Mouse (Mus musculus) thymus, adult 2 months (tissue): Measurements from ENCODE around the gene Ubtf. TPM values are rescaled to one million over a fixed set of nuclear protein-coding genes. Genes with fewer than 3 reads are reported as not detected.

ENCODE experiments used
- DNase-seq: peaks from one replicate; pipeline ENCODE4 v3.0.0; 2021
- H3K27ac ChIP-seq: fragments of 200-500 bp; 2 replicates; pipeline ENCODE4 v1.5.1; 2012; ENCODE audit warnings: low read length, control low read depth; ENCODE audit not compliant: control insufficient read depth, insufficient read depth
- H3K27me3 ChIP-seq: fragments of 200-500 bp; 2 replicates; pipeline ENCODE4 v1.6.1; 2012; ENCODE audit warnings: mild to moderate bottlenecking, low read length, moderate library complexity, mixed read lengths; ENCODE audit not compliant: control insufficient read depth, insufficient read depth
- H3K36me3 ChIP-seq: fragments of 200-500 bp; 2 replicates; pipeline ENCODE4 v1.6.1; 2012; ENCODE audit warnings: mild to moderate bottlenecking, low read length, moderate library complexity; ENCODE audit not compliant: control insufficient read depth, insufficient read depth
- H3K4me1 ChIP-seq: fragments of 200-500 bp; replicated peaks from 2 replicates; pipeline ENCODE4 v1.6.1; 2012; ENCODE audit warnings: low read length; ENCODE audit not compliant: control insufficient read depth, insufficient read depth
- H3K4me3 ChIP-seq: fragments of 200-500 bp; 2 replicates; pipeline ENCODE4 v1.5.1; 2012; ENCODE audit warnings: mild to moderate bottlenecking, low read length, control low read depth, moderate library complexity; ENCODE audit not compliant: control insufficient read depth, insufficient read depth
- CTCF ChIP-seq: fragments of 200-500 bp; IDR thresholded peaks from 2 replicates; pipeline ENCODE4 v1.5.1; 2012; ENCODE audit warnings: mild to moderate bottlenecking, control low read depth, low read length, moderate library complexity, borderline replicate concordance; ENCODE audit not compliant: control insufficient read depth, poor library complexity, insufficient read depth; ENCODE audit errors: extremely low read depth
- POLR2A ChIP-seq: fragments of 200-500 bp; IDR thresholded peaks from 2 replicates; pipeline ENCODE4 v1.6.1; 2012; ENCODE audit warnings: mild to moderate bottlenecking, low read length, control low read depth, moderate library complexity; ENCODE audit not compliant: control insufficient read depth, poor library complexity, insufficient read depth; ENCODE audit errors: extremely low read depth
- WGBS: fragments of 180-500 bp; shearing (Covaris S2); methylation state at CpG from one replicate; pipeline ENCODE4 v1.1.7; 2018; 5-methylcytosine and 5-hydroxymethylcytosine counted together
- polyA plus RNA-seq: library from polyadenylated mRNA; depleted of rRNA; stranded (reverse); fragments of >200 nt; gene quantifications from 2 replicates; pipeline ENCODE4 v1.2.3, GENCODE M21; 2012

Gene Ubtf
- polyA plus RNA-seq, 1 experiment, result 59.7 TPM

GRCm38 (mm10) chr11:102348101-102348585 is 28.6 kb upstream of the Ubtf start:
- no peaks in the 10 kb centered on the region for H3K27me3 ChIP-seq
- TF ChIP-seq CTCF, result no peak
- no peak for TF ChIP-seq POLR2A
- DNase-seq, result no peak
- H3K27ac ChIP-seq, result no peak overlapping the region
- no peaks in the 10 kb centered on the region for H3K36me3 ChIP-seq
- 93% methylated on average over 7 of the region's 7 CpGs for WGBS
- no peaks in the 10 kb centered on the region for H3K4me1 ChIP-seq
- H3K4me3 ChIP-seq, result no peak overlapping the region

GRCm38 (mm10) chr11:102347683-102348082 is 28.1 kb upstream of the Ubtf start:
- no peaks in the 10 kb centered on the region for H3K36me3 ChIP-seq
- H3K27me3 ChIP-seq, result no peaks in the 10 kb centered on the region
- TF ChIP-seq POLR2A (no peak), CTCF (no peak)
- no peak overlapping the region for H3K4me3 ChIP-seq
- no peak for DNase-seq
- H3K27ac ChIP-seq, result no peak overlapping the region
- H3K4me1 ChIP-seq, result no peaks in the 10 kb centered on the region
- WGBS, result 90% methylated on average over 5 of the region's 5 CpGs

- Histone ChIP-seq H3K4me3 (no peak overlapping the region), H3K36me3 (no peaks in the 10 kb centered on the region), H3K4me1 (no peaks in the 10 kb centered on the region), H3K27me3 (no peaks in the 10 kb centered on the region), H3K27ac (no peak overlapping the region)
- 63% methylated on average over 5 of the region's 5 CpGs for WGBS
- DNase-seq, result no peak
- TF ChIP-seq POLR2A (no peak), CTCF (no peak)
Observed at GRCm38 (mm10) chr11:102346926-102347325, 27.4 kb upstream of the Ubtf start.

GRCm38 (mm10) chr11:102344458-102344857 is 24.9 kb upstream of the Ubtf start:
- H3K4me3 ChIP-seq, result no peak overlapping the region
- H3K27ac ChIP-seq, result no peak overlapping the region
- H3K4me1 ChIP-seq, result no peaks in the 10 kb centered on the region
- WGBS, result 91% methylated on average over 3 of the region's 3 CpGs
- DNase-seq, result no peak
- no peaks in the 10 kb centered on the region for H3K36me3 ChIP-seq
- TF ChIP-seq CTCF, result no peak
- no peaks in the 10 kb centered on the region for H3K27me3 ChIP-seq

GRCm38 (mm10) chr11:102342742-102343141 is 23.2 kb upstream of the Ubtf start:
- Histone ChIP-seq H3K27ac (no peak overlapping the region), H3K4me1 (no peaks in the 10 kb centered on the region), H3K27me3 (no peaks in the 10 kb centered on the region), H3K36me3 (no peaks in the 10 kb centered on the region), H3K4me3 (no peak overlapping the region)
- 93% methylated on average over 12 of the region's 12 CpGs for WGBS
- no peak for DNase-seq
- TF ChIP-seq CTCF, result no peak

GRCm38 (mm10) chr11:102341101-102341500 is 21.6 kb upstream of the Ubtf start:
- WGBS, result 61% methylated on average over 4 of the region's 4 CpGs
- Histone ChIP-seq H3K27me3 (no peaks in the 10 kb centered on the region), H3K36me3 (no peaks in the 10 kb centered on the region), H3K4me3 (no peak overlapping the region), H3K4me1 (no peaks in the 10 kb centered on the region), H3K27ac (no peak overlapping the region)
- no peak for DNase-seq
- TF ChIP-seq CTCF (no peak), POLR2A (no peak)

- Histone ChIP-seq H3K27me3 (no peaks in the 10 kb centered on the region), H3K4me1 (no peaks in the 10 kb centered on the region), H3K4me3 (no peak overlapping the region), H3K27ac (no peak overlapping the region), H3K36me3 (no peaks in the 10 kb centered on the region)
- DNase-seq, result peak; percentile 5
- WGBS, result 72% methylated on average over 4 of the region's 4 CpGs
- no peak for TF ChIP-seq CTCF
- no peak for TF ChIP-seq POLR2A
Observed at GRCm38 (mm10) chr11:102339624-102340023, 20.1 kb upstream of the Ubtf start.
